Mouse (Mus musculus): Measurements from ENCODE around the gene Dnajb2. TPM values are rescaled to one million over a fixed set of nuclear protein-coding genes. Genes with fewer than 3 reads are reported as not detected.

Gene Dnajb2
- polyA plus RNA-seq, 1 experiment from 2014 or later = 38.6 TPM

- H3K27me3 ChIP-seq = no peaks in the 10 kb centered on the region
- ATAC-seq (replicated peaks; ENCODE audit: low FRiP score) = no peak
- 11% methylated on average over 17 of the region's 17 CpGs for WGBS
- peak overlapping the region; percentile 49 for H3K27ac ChIP-seq
- peak overlapping the region; percentile 79 for H3K4me3 ChIP-seq (replicated peaks)
- peak overlapping the region; percentile 83 for H3K9ac ChIP-seq
- H3K4me2 ChIP-seq = peak overlapping the region; percentile 80
- H3K36me3 ChIP-seq = peaks cover 52% of the 10 kb centered on the region
- H3K4me1 ChIP-seq = peaks cover 64% of the 10 kb centered on the region
- no peaks in the 10 kb centered on the region for H3K9me3 ChIP-seq (replicated peaks)
Observed at GRCm38 (mm10) chr1:75211141-75211708, 25.0 kb upstream of the Dnajb2 start.

- no peaks in the 10 kb centered on the region for H3K9me3 ChIP-seq (replicated peaks)
- no peak overlapping the region for H3K9ac ChIP-seq
- no peak overlapping the region for H3K27ac ChIP-seq
- no peak for ATAC-seq (replicated peaks; ENCODE audit: low FRiP score)
- no peak overlapping the region for H3K4me3 ChIP-seq (replicated peaks)
- H3K4me1 ChIP-seq = peaks cover 70% of the 10 kb centered on the region
- peaks cover 47% of the 10 kb centered on the region for H3K36me3 ChIP-seq
- 91% methylated on average over 4 of the region's 4 CpGs for WGBS
- peak overlapping the region; percentile 80; the same call in 1 of the 2 replicates for H3K4me2 ChIP-seq
- peaks cover 10% of the 10 kb centered on the region for H3K27me3 ChIP-seq
Observed at GRCm38 (mm10) chr1:75212542-75212941, 23.7 kb upstream of the Dnajb2 start.

GRCm38 (mm10) chr1:75213096-75213495 lies 23.1 kb upstream of the Dnajb2 start:
- H3K4me2 ChIP-seq = no peak overlapping the region
- no peak overlapping the region for H3K27ac ChIP-seq

GRCm38 (mm10) chr1:75214442-75214841 lies 21.8 kb upstream of the Dnajb2 start:
- Histone ChIP-seq H3K4me1 (peaks cover 77% of the 10 kb centered on the region), H3K36me3 (peaks cover 47% of the 10 kb centered on the region), H3K9me3 (replicated peaks) (no peaks in the 10 kb centered on the region), H3K27ac (peak overlapping the region; percentile 82), H3K9ac (no peak overlapping the region), H3K4me3 (replicated peaks) (no peak overlapping the region), H3K27me3 (peaks cover 28% of the 10 kb centered on the region), H3K4me2 (no peak overlapping the region)
- ATAC-seq (replicated peaks; ENCODE audit: low FRiP score) = peak; percentile 34
- WGBS = 67% methylated on average over 2 of the region's 2 CpGs

More at GRCm38 (mm10) chr1:75213096-75213495, 23.1 kb upstream of the Dnajb2 start:
- Histone ChIP-seq H3K9me3 (replicated peaks) (no peaks in the 10 kb centered on the region), H3K36me3 (peaks cover 47% of the 10 kb centered on the region), H3K27me3 (peaks cover 15% of the 10 kb centered on the region), H3K4me1 (peaks cover 74% of the 10 kb centered on the region), H3K9ac (no peak overlapping the region), H3K4me3 (replicated peaks) (no peak overlapping the region)
- no peak for ATAC-seq (replicated peaks; ENCODE audit: low FRiP score)
- 91% methylated on average over 7 of the region's 7 CpGs for WGBS

GRCm38 (mm10) chr1:75214886-75215285 lies 21.3 kb upstream of the Dnajb2 start:
- Histone ChIP-seq H3K9me3 (replicated peaks) (no peaks in the 10 kb centered on the region), H3K4me3 (replicated peaks) (no peak overlapping the region), H3K27ac (peak overlapping the region; percentile 82), H3K4me1 (peaks cover 77% of the 10 kb centered on the region), H3K9ac (no peak overlapping the region), H3K27me3 (peaks cover 32% of the 10 kb centered on the region), H3K4me2 (no peak overlapping the region), H3K36me3 (peaks cover 47% of the 10 kb centered on the region)
- ATAC-seq (replicated peaks; ENCODE audit: low FRiP score) = no peak
- WGBS = 66% methylated on average over 5 of the region's 5 CpGs

- Histone ChIP-seq H3K9ac (no peak overlapping the region), H3K9me3 (replicated peaks) (no peaks in the 10 kb centered on the region), H3K4me1 (peaks cover 73% of the 10 kb centered on the region), H3K27me3 (peaks cover 41% of the 10 kb centered on the region), H3K36me3 (peaks cover 47% of the 10 kb centered on the region), H3K27ac (peak overlapping the region; percentile 82; the same call in 1 of the 2 replicates), H3K4me3 (replicated peaks) (no peak overlapping the region), H3K4me2 (no peak overlapping the region)
- no peak for ATAC-seq (replicated peaks; ENCODE audit: low FRiP score)
- 90% methylated on average over 9 of the region's 9 CpGs for WGBS
Observed at GRCm38 (mm10) chr1:75215785-75216184, 20.4 kb upstream of the Dnajb2 start.

GRCm38 (mm10) chr1:75216797-75217585 lies 19.2 kb upstream of the Dnajb2 start:
- Histone ChIP-seq H3K9me3 (replicated peaks) (no peaks in the 10 kb centered on the region), H3K4me3 (replicated peaks) (peak overlapping the region; percentile 59), H3K9ac (no peak overlapping the region)

GRCm38 (mm10) chr1:75217893-75218226 lies 18.3 kb upstream of the Dnajb2 start:
- no peak for ATAC-seq (replicated peaks; ENCODE audit: low FRiP score)
- H3K4me1 ChIP-seq = peaks cover 55% of the 10 kb centered on the region
- H3K36me3 ChIP-seq = peaks cover 35% of the 10 kb centered on the region
- 2% methylated on average over 6 of the region's 6 CpGs for WGBS
- peaks cover 57% of the 10 kb centered on the region for H3K27me3 ChIP-seq
- peak overlapping the region; percentile 98 for H3K4me2 ChIP-seq
- peak overlapping the region; percentile 46; the same call in 1 of the 2 replicates for H3K27ac ChIP-seq
- 0 out of 2 replicates have a peak overlapping the region, but pooled peaks have one; percentile 57 for H3K9ac ChIP-seq
- peak overlapping the region; percentile 59 for H3K4me3 ChIP-seq (replicated peaks)
- no peaks in the 10 kb centered on the region for H3K9me3 ChIP-seq (replicated peaks)

More at GRCm38 (mm10) chr1:75216797-75217585, 19.2 kb upstream of the Dnajb2 start:
- H3K27me3 ChIP-seq = peaks cover 51% of the 10 kb centered on the region
- ATAC-seq (replicated peaks; ENCODE audit: low FRiP score) = no peak
- WGBS = 69% methylated on average over 13 of the region's 13 CpGs
- H3K36me3 ChIP-seq = peaks cover 44% of the 10 kb centered on the region
- 0 out of 2 replicates have a peak overlapping the region, but pooled peaks have one; percentile 27 for H3K27ac ChIP-seq
- peaks cover 63% of the 10 kb centered on the region for H3K4me1 ChIP-seq
- peak overlapping the region; percentile 98 for H3K4me2 ChIP-seq

- peaks cover 30% of the 10 kb centered on the region for H3K36me3 ChIP-seq
- peaks cover 50% of the 10 kb centered on the region for H3K4me1 ChIP-seq
- peak overlapping the region; percentile 57 for H3K9ac ChIP-seq
- H3K27me3 ChIP-seq = peaks cover 57% of the 10 kb centered on the region
- peak overlapping the region; percentile 59 for H3K4me3 ChIP-seq (replicated peaks)
- peak overlapping the region; percentile 98 for H3K4me2 ChIP-seq
- ATAC-seq (replicated peaks; ENCODE audit: low FRiP score) = peak; percentile 10; the same call in 1 of the 2 replicates
- under 1% methylated on average over 38 of the region's 38 CpGs for WGBS
- H3K9me3 ChIP-seq (replicated peaks) = no peaks in the 10 kb centered on the region
- peak overlapping the region; percentile 46; the same call in 1 of the 2 replicates for H3K27ac ChIP-seq
Observed at GRCm38 (mm10) chr1:75218227-75219001, 17.8 kb upstream of the Dnajb2 start.

GRCm38 (mm10) chr1:75219078-75219477 lies 17.1 kb upstream of the Dnajb2 start:
- Histone ChIP-seq H3K4me1 (peaks cover 43% of the 10 kb centered on the region), H3K9ac (peak overlapping the region; percentile 57), H3K4me3 (replicated peaks) (peak overlapping the region; percentile 59), H3K4me2 (peak overlapping the region; percentile 98), H3K27me3 (peaks cover 57% of the 10 kb centered on the region), H3K36me3 (peaks cover 23% of the 10 kb centered on the region), H3K9me3 (replicated peaks) (no peaks in the 10 kb centered on the region), H3K27ac (peak overlapping the region; percentile 32; the same call in 1 of the 2 replicates)
- WGBS = under 1% methylated on average over 24 of the region's 24 CpGs
- peak; percentile 85 for ATAC-seq (replicated peaks; ENCODE audit: low FRiP score)

GRCm38 (mm10) chr1:75219531-75219930 lies 16.7 kb upstream of the Dnajb2 start, which contains the start of gene Tuba4a:
TSS of gene Tuba4a (minus strand) at chr1:75219865.
- H3K9me3 ChIP-seq (replicated peaks) = no peaks in the 10 kb centered on the region
- H3K27me3 ChIP-seq = peaks cover 57% of the 10 kb centered on the region
- peak within 1 kb of the TSS; percentile 98 for H3K4me2 ChIP-seq
- ATAC-seq (replicated peaks; ENCODE audit: low FRiP score) = peak; percentile 69
- peaks cover 18% of the 10 kb centered on the region for H3K36me3 ChIP-seq
- peak within 1 kb of the TSS; percentile 57 for H3K9ac ChIP-seq
- WGBS = under 1% methylated on average over 34 of the region's 34 CpGs
- H3K4me1 ChIP-seq = peaks cover 42% of the 10 kb centered on the region
- H3K4me3 ChIP-seq (replicated peaks) = peak within 1 kb of the TSS; percentile 59
- H3K27ac ChIP-seq = peak within 1 kb of the TSS; percentile 32; the same call in 1 of the 2 replicates

Measured in kidney, embryonic 15.5 days (tissue).